Mouse (Mus musculus) adrenal gland (tissue): ENCODE measurements around the gene Lfng.

Experiments used
- intact Hi-C: fragments of 180-260 bp; cut with DNase I; formaldehyde crosslinking; loops from one replicate; pipeline ENCODE4 v1.15.1; 2025

Gene Lfng

DNA sequence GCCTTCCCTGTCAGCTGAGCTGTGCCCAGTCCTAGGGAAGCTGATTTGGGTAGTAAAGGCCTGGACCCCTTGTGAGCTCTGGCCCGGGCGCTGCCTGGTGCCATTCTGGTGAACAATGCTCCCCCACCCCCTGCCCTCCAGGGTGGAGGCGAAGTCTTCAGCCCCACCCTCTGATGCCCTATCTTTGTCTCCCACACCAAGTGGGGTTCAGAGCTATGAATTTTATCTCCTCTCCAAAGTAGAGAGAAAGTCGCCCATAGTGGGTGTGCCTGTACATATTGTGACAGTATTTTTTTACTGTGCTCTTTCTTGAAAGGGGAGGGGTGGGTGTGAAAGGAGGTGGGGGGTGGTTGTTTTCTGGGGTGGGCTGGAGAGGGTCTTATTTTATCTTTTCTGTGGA, 7.7 kb downstream of the Lfng start:
- intact Hi-C loops: loop anchor here (5.0 kb wide), 1 partner anchor 73 kb away; no protein-coding TSS in a partner anchor

DNA sequence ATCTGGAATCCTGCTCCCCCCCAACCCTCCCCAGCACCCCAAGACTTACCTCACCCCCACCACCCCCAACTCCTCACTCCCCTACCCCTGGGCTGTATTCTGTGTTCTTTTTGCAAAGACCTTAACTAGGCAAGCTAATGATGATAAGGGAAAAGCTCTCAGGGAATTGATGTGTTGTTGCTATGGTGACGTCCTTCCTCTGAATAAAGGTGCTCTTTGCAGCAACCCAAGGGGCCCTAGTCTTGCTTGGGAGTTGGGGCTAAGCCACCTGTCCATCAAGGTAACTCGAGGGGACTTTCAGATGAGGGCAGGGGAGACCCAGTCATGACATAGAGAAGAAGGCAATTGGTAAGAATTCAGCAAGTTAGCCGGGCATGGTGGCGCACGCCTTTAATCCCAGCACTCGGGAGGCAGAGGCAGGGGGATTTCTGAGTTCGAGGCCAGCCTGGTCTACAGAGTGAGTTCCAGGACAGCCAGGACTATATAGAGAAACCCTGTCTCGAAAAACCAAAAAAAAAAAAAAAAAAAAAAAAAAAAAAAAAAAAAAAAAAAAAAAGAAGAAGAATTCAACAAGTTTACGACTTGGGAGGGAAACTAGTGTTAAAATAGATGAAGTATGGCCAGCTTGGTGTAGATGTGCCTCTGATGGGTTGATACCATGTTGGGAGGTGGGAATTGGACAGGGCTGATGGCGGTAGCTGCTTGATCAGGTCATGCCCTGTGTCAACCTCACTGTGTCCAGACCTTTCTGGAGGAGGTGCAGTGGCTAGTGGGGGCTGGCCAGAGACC, 8.4 kb downstream of the Lfng start:
- intact Hi-C loops: loop anchor here (5.0 kb wide), 1 partner anchor 73 kb away; no protein-coding TSS in a partner anchor

DNA sequence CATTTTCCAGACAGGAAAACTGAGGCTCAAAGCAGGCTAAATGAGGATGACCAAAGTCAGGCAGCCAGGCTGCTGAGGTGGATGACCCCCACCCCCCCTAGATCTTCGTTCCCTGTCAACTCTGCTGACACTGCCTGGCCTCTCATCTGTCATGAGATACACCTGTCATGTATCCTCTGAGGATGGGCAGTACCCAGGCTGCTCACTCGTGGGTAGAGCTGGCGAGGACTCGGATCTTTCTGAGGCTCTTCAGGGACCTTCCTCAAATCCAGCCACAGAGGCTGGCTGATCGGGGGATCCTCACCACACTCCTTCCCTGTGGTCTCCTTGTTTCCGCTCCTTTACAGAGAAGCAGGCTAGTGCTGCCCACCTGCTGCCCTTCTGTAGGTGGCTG, 9.0 kb downstream of the Lfng start:
- intact Hi-C loops: loop anchor here (5.0 kb wide), 1 partner anchor 74 kb away; no protein-coding TSS in a partner anchor

DNA sequence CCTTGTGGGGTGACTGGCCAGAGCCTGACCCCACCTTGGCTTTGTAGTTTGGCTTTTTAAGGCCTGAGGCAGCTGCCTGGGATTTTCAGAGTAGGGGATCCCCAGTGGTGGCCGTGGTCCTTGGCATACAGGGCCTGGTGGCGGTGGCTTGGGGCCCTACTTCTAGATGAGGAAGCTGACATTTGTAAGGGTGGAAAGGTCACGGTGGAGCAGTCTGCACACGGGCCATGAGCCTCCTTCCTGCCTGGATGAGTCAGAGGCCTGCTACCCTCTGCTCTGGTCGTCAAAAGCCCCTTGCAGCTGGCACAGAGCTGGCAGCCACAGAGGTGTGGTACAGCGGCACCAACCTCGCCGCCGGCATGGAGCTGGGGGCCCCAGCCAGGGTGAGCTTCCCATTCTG, 9.6 kb downstream of the Lfng start:
- intact Hi-C loops: loop anchor here (5.0 kb wide), 1 partner anchor 74 kb away; no protein-coding TSS in a partner anchor

DNA sequence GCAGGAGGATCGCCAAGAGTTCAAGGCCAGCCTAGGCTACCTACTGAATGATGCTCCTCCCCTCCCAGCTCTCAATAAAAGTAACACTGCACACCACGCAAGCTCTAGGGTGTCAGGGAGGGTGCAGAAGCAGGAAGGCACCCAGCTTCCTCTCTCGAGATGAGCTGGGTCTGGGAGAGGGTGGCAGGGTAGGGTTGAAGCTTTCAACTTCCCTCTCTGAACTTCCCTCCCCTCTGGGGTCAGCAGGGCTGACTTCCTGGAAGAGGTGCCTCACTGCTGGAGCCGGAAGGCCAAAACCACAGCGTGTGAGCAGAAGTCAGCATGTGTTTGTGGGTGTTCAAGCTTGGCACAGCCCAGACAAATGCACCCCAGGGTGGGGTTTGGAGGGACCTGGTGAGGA, 10.6 kb downstream of the Lfng start:
- intact Hi-C loops: loop anchor here (2.0 to 5.0 kb wide), 2 partner anchors 49 to 75 kb away; no protein-coding TSS in a partner anchor

DNA sequence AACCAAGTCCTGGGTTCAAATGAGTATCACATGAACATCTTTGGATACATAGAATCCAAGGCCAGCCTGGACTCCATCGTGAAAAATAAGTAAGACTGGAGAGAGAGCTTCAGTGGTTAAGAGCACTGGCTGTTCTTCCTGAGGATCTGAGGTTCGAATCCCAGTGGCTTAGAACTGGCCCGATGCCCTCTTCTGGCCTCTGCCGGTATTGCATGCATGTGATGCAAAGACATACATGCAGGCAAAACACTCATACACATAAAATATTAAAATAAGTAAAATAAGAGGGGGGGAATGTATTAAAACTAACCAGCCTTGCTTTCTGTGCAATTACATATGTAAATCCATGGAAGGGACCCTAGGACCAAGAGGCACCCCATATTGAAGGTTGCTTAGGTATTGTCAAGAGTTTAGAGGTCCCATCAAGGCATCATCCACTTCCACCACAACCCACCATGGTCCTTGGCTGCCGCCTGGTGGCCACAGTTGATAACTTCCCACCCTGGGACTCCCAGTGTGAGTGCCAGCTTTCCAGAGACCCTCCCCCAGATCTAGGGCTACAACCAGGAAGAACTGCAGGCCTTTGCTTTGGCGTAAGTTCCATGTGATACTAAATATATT, 12.1 kb downstream of the Lfng start:
- intact Hi-C loops: loop anchor here (2.0 to 5.0 kb wide), 2 partner anchors 50 to 77 kb away; no protein-coding TSS in a partner anchor

DNA sequence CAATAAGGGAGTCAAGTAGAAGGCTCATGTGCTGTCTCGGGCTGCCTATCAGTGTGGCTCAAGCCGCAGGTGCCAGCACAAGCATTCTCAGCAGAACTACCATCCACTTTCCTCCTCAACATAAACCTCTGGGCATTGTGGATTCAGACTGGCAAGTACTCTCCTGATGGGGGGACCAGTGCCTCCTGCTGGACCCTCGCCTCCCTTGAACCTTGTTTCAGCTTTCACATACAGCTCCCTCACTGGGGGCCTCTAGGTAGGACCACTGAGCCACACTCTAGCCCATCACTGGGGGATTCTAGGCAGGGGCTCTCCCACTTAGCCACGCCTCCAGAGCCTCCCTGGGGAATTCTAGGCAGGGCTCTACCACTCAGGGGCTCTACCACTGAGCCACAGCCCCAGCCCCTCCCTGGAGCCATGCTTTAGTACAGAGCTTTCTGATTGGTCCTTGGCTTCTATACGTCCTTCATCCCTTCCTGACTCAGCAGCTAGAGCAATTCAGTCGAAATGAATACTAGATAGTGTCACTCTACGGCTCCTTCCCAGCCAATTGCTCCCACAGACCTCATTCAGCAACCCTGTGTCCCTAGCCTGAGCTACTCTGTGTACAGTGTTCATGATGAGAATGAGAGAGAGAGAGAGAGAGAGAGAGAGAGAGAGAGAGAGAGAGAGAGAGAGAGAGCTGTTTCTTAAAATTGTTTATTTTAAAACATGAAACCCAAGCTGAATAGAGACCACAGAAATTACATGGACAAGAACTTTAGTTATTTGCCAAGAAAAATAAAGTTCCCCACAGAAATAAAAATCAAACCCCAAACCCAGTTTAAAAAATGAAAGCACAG, 13.0 kb downstream of the Lfng start:
- intact Hi-C loops: loop anchor here (2.0 to 5.0 kb wide), 3 partner anchors 51 to 78 kb away; no protein-coding TSS in a partner anchor

DNA sequence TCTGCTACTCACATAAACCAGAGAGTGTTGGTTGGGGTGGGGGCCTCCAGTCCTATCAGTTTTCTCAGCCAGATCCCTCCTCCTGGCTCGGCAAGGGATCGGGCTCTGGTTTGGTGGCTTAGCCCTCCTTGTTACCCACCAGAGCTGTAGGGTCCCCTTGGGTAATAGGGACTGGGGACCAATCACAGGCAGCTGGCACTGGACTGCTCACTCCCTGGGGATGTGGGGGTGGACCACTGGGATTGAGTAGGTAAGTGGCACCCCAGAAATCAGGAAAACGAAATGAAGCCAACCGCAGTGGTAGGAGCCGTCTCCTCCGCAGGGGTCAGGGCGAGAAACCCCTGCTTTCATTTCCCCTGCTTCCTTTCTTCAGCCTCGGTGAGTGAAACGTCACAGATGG, 14.0 kb downstream of the Lfng start:
- intact Hi-C loops: loop anchor here (5.0 kb wide), 1 partner anchor 61 kb away; no protein-coding TSS in a partner anchor

DNA sequence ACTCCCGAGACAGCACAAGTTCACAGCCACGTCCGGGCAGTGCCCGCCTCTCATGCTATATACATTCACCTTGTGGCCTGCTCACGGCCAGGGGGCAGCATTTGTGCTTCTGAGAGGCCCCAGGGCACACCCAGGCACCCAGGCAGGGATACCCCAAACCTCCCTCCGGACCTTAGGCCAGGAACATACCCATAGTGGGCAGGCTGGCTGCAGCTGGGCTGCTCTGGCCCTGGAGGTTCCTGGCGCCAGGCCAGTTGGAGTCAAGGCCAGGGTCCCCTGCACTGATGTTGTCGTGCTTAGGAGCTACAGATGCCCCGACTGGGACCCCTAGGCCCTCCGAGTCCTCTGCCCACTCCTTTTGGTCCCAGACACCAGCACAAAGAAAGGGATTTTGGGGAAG, 14.4 kb downstream of the Lfng start:
- intact Hi-C loops: loop anchor here (5.0 kb wide), 1 partner anchor 61 kb away; no protein-coding TSS in a partner anchor

DNA sequence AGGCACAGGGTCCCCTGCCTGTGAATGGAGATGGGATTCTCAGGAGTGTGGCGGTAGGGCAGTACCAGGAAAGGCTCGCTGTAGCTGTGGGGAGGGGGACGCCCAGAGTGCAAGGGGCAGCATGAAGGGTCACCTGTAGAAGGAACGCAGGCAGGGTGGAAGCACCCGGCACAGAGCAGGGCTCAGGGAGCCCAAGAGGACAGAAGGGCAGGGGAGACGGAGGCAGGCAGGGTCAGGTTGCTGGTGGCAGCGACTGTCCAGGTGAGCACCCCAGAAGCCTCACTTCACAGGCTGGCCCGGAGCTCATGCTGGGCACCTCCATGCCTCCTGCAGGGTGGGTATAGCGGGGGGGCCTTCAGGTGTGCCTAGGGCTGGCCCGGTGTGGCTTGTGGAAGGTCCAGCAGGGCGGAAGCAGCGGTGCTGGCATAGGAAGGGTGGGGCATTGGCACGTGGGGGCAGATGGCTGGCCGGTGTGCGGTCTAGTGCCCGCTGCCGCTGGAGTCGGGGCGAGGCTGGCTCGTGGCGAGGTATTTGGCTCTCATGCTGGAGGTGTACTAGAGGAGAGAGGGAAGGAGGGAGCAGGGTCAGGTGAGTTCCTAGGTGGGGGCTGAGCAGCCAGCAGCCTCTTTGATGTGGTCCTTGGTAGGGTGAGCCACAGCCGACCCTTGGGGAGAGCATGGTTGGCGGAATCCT, 16.0 kb downstream of the Lfng start:
- intact Hi-C loops: loop anchor here (5.0 kb wide), 1 partner anchor 59 kb away; no protein-coding TSS in a partner anchor

DNA sequence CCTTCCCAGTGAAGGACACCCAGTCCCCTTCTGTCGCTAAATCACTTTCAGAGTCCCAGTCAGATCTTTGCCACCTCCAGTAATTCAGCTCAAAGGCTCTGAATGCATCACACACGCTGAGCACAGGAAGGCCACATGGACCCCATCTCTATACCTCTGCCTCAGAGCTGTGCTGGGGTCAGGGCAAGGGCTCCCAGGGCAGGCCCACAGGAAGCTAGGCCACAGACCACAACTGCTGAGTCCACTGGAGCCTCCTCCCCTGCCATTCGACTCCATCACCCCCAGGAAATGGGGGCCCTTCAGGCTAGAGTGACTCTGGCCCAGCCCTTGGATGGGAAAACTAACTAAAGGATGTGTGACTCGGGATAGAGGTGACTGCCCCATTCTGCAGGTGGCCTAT, 16.7 kb downstream of the Lfng start:
- intact Hi-C loops: loop anchor here (5.0 kb wide), 1 partner anchor 59 kb away; no protein-coding TSS in a partner anchor

DNA sequence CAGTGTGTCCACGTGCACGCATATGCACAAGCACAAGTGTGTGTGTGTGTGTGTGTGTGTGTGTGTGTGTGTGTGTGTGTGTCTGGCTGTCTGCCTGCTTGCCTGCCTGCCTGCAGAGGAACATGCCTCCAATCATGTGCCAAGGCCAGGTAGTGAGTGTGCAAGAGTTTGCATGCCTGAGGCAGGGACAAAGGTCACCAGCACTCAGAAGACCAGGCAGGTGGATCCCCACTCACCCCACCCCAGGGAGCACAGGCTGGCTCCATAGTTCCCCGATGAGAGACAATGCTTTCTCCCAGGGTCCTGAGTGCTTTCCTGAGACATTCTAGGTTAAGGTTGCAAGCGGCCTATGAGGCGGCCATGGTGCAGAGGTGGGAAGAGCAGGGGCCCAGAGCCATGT, 17.1 kb downstream of the Lfng start:
- intact Hi-C loops: loop anchor here (5.0 kb wide), 1 partner anchor 58 kb away; no protein-coding TSS in a partner anchor

DNA sequence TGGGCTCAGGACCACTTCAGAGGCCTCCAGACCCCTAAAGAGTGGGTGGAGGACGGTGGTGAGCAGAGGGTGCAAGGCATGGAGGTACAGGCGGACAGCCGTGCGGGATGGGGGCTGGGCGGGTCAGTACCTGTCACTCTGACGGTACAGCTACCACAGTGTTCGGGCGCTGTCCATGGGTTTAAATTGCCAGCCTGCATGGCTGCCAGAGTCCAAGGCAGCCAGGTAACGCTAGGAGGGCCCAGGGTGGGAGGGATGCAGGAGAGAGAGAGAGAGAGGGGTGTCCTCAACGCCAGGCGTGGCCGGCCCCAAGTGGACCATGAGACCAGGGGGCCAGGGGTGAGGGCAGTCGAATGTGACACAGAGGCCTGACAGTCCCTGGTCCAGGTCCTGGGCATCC, 17.8 kb downstream of the Lfng start:
- intact Hi-C loops: loop anchor here (5.0 kb wide), 2 partner anchors 42 to 57 kb away; no protein-coding TSS in a partner anchor

DNA sequence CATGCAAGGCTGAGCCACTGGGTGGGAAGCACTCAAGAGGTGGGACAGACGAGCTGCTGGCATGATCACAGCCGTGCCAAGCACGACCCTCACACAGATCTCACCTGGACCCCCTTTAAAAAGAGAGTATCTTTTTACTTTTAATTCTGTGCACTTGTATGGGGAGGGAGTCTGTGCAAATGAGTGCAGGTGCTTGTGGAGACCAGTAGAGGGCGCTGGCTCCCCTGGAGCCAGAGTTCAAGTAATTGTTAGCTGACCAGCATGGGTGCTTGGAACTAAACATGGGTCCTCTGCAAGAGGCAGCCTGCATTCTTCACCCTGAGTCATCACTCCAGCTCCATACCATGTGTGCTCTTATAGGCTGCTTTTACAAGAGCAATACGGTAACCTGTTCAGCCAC, 20.5 kb downstream of the Lfng start:
- intact Hi-C loops: loop anchor here (5.0 kb wide), 1 partner anchor 40 kb away; no protein-coding TSS in a partner anchor

DNA sequence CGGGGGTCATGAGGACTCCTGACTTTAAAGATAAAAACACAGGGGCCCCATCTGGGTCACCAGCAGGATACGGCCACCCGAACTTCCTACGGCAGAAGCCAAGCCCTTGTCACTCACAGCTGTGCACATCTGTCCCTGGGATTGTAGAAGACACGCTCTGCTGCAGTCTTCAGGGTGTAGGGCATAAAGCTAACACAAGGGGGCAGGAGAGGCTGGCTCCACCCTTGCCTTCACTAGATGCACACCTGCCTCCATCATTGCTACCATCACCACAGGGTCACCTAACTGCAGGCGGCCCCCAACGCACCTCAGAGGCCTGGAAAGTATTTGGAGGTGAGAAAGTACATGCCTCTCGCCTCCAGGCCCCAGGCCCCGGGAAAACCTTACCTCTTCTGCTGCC, 21.9 kb downstream of the Lfng start:
- intact Hi-C loops: loop anchor here (5.0 kb wide), 1 partner anchor 38 kb away; no protein-coding TSS in a partner anchor

DNA sequence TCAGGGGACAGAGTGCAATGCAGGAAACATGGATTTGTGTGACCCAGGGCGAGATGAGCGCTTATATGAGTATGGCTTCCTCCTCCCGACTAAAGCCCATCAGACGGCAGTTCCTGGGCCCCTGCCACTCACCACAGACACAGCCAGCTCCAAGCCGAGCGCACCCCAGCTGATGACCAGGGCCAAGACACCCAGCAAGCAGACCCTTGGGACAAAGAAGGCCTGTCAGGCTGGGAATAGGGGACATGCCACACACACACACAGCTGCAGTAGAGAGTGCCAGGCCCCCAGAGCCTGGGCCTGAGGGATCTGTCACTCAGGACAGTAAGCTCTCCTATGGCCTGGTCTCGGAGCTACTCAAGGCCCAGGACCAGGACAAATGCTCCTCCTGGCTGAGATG, 26.3 kb downstream of the Lfng start:
- intact Hi-C loops: no loop called here

DNA sequence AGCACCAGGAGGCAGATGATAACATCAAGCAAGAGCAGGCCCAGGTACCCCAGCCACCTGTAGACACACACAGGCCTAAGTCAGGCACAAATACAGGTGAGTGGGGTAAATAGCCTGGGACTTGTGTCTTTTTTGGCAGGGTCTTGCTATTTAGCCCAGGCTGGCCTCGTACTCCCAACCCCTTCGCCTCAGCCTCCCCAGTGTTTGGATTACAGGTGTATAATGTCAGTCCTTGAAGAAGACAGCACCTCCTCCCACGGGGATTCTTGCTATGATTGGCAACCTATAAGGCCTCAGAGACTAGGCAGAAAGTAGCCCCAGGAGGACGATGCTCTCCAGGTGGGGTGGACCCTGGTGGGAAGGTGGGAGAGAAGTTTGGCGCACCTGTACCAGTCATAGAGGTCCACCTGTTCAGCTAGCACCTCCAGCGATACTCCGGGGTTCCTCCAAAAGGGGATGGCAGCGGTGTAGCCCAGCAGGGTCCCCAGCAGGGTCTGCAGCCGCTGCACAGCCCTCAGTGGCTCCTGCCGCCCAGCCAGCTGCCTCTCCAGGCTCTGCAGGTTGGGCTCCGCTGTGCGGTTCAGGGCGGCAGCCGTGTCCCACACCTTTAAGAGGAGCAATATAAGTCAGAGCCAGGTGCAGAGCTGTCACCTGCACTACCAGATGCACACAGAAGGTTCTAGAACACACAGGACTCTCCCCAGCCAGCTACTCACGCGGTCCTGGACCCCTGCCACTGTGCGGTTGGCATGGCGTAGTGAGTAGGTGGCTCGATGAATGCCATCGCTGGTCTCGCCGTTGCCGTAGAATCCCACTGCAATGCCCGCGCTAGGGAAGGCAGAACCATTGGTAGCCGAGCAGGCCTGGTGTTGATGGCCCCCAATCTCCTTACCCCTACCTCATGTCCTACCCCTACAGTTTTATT, 27.9 kb downstream of the Lfng start:
- intact Hi-C loops: no loop called here

DNA sequence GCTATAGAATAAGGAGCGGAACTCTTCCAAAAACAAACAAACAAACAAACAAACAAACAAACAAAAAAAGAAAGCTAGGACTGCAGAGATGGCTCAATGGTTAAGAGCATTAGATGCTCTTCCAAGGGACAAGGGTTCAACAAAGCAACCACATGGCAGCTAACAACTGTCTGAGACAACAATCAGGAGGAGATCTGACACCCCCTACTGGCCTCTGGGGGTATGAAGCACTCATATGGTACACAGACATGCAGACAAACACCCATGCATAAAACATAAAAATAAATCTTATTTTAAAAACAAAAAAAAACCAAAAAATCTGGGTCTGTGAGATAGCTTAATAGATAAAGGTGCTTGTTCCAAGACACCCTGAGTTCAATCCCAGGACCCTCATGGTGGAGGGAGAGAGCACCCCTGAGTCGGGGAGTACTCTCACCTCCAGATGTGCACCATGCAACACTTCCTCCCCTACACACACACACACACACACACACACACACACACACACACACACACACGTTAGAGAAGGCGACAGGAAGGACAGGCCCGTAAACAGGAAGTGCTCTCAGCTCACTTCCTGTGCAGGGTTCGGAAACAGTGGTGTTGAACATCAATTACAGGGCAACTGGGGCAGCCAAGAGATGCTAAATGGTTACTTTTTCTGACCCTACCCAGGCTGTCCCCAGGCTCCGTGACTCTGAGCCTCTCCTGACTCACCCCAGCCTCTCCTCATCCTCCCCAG, 29.4 kb downstream of the Lfng start:
- intact Hi-C loops: no loop called here

DNA sequence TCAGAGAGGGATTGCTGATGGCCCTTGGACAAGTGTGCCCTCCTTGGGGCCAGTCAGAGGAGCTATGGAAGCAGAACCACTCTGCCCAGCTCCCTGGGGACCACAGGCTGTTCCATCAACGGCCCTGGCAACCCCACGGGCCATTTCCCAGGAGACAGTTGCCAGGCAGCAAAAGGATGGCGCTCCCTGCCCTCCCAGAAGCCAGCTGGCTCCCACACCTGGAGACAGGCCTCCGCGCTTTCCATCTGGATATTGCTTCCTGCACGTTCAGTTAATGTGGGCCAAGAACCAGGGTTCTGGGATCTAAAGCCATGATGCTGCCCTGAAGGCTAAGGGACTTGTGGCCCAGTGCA, 29.9 kb downstream of the Lfng start:
- intact Hi-C loops: no loop called here
